Mouse (Mus musculus): ENCODE data around the gene Myo1b. TPM values are rescaled to one million over a fixed set of nuclear protein-coding genes. Genes with fewer than 3 reads are reported as not detected.
A peak's percentile ranks its signal among the peaks of the same experiment; 100 is the strongest.

Gene Myo1b
- total RNA-seq, 2 experiments from 2014 or later = 16.0 to 17.4 TPM

DNA sequence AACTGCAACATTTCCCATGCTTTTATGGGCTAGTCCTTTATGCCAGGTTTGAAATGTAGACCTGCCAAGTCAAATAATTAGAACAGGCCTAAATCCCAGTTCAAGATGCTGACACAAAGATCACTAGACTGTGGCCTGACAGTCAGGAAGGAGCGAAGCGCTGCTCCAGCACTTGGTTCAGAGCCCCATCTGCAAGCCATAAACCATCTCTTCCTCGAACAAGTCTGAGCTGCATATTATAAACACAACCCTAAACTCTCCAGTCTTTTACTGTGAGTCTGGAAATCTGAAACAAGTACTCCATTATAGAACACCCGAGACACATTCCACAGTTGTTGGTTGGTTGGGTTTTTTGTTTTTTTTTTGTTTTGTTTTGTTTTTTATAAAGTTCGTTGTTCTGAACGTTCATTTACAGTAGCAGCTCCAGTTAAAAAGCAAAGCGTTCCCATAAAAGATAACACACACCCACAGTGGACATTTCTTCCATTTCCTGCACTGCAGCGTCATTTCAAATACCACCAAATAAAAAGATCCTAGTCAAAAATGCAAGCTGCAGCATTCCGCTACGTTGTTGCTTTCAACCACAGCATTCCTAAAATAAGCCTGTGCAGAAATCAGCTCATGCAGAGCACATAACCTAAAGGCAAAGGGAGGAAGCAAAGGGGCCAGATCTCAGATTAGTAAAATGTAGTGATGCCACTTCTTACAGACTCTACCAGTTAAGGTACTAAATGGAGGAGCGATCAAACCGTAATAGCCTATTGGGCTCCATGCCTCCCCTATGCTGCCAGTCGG, 94.0 kb downstream of the Myo1b start:
- DNase-seq (ENCODE audit: low spot score in 2 of 2) = no peak
- no peak for TF ChIP-seq CTCF (conservative IDR thresholded peaks at IDR 0.05)
- Histone ChIP-seq H3K4me3 (no peak overlapping the region), H3K27ac (0 out of 2 replicates have a peak overlapping the region, but pooled peaks have one; percentile 0)

DNA sequence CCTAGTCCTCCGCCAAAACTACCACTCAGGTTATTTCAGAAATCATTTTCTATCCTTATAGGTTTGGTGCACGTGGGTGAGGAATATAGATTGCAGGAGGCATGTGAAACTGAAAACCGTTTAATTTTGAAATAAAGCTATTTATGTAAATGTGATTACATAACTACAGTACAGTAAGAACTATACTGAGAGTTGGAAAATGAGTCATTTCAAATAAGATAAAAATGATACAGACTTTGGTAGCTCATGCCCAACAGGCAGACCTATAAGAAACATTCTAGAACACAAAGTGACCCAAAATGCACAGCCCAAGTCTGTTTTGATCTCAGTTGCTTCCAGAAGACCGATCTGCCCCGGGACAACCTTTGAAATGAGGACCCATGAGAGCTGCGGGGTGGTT, 95.4 kb downstream of the Myo1b start:
- H3K27ac ChIP-seq = no peak overlapping the region; the same call in 1 of the 2 replicates
- no peak overlapping the region for H3K4me3 ChIP-seq
- TF ChIP-seq CTCF (conservative IDR thresholded peaks at IDR 0.05) = no peak
- no peak for DNase-seq (ENCODE audit: low spot score in 2 of 2)

GRCm38 (mm10) chr1:51820013-51820441, 95.8 kb downstream of the Myo1b start:
- DNase-seq (ENCODE audit: low spot score in 2 of 2) = no peak
- Histone ChIP-seq H3K27ac (no peak overlapping the region; the same call in 1 of the 2 replicates), H3K4me3 (no peak overlapping the region; the same call in 1 of the 2 replicates)
- no peak for TF ChIP-seq CTCF (conservative IDR thresholded peaks at IDR 0.05)

DNA sequence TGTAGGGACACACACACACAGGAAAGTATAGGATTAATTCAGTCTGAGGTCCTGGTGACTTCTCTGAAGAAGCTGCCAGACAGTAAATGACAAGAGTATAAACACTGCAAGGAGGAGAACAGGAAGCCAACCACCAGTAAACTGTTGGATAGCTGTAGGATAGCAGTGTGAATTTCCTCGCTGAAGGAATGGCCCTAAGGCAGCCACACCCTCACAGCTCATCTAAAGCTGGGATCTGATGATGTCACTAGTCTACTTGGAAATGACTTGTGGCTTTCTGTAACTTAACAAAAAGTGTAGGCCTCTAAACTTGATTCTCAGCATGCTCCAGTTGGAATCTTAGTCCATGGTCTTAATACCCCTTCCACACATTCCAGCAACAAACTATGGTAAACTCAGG, 100.2 kb downstream of the Myo1b start:
- Histone ChIP-seq H3K27ac (no peak overlapping the region), H3K4me3 (no peak overlapping the region)
- TF ChIP-seq CTCF (conservative IDR thresholded peaks at IDR 0.05) = no peak
- no peak for DNase-seq (ENCODE audit: low spot score in 2 of 2)

DNA sequence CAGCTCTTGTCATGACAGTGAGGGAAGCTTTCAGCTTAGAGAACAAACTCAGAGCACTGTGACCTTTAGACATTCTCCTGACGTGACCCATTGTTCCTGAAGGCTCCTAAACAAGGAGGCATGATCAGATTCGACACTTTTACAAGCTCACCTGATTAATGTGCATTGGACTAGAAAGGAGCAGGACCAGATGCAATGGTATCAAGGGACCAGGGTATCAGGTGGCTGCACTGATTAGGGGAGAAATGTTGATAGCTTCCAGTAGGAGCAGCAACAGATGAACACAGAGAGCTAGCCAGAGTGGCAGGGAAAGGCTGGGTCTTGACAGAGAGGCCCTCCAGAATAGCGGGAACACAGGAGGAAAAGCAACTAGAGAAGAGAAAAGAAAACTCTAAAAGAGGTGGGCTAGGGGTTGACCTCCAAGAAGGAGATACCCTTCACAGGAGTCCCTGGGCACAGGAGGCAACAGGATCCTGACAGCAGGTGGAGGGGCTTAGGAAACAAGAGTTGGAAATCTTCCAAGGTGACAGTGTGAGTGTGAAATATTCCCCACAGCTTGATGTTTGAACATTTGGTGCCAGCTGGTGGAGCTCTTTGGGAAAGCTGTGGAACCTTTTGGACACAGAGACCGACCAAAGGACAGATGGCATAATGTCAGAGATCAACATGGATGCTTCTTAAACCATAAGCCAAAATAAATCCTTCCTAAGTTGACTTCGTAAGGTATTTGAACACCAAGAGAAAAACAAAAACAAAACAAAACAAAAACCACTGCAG, 100.8 kb downstream of the Myo1b start:
- H3K27ac ChIP-seq = no peak overlapping the region
- H3K4me3 ChIP-seq = no peak overlapping the region
- DNase-seq (ENCODE audit: low spot score in 2 of 2) = no peak
- TF ChIP-seq CTCF (conservative IDR thresholded peaks at IDR 0.05) = no peak

GRCm38 (mm10) chr1:51808847-51809246, 107.0 kb downstream of the Myo1b start:
- TF ChIP-seq CTCF (conservative IDR thresholded peaks at IDR 0.05) = no peak
- no peak overlapping the region for H3K27ac ChIP-seq
- DNase-seq (ENCODE audit: low spot score in 2 of 2) = no peak
- no peak overlapping the region for H3K4me3 ChIP-seq

- no peak overlapping the region for H3K4me3 ChIP-seq
- H3K27ac ChIP-seq = no peak overlapping the region
- no peak for TF ChIP-seq CTCF (conservative IDR thresholded peaks at IDR 0.05)
- DNase-seq (ENCODE audit: low spot score in 2 of 2) = no peak
Observed at GRCm38 (mm10) chr1:51808228-51808627, 107.6 kb downstream of the Myo1b start.

DNA sequence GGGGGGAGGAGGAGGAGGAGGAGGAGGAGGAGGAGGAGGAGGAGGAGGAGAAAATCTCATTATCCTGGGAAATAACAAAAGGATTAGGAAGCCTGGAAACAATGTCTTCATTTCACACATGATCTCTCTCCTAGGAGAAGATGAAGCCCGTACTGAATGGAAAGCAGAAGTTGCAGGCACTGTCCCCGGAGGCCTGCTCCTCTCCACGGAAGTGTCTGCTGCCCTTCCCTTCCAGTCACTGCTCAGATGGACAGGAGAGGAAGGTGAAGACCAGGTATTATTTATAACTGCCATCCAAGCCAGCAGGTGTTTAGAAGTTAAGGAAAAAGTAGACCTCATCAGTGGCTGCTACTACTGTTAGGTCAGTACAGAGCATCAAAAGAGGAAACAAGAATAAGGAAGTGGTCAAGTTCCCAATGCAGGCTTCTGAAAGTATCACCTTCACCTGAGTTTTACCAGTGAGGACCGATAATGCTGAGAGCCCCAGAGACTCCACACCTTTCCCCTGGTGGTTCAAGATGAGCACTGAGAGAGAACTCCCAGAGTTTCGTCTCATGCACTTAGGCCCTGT, 110.7 kb downstream of the Myo1b start:
- no peak overlapping the region for H3K4me3 ChIP-seq
- no peak overlapping the region for H3K27ac ChIP-seq
- no peak for TF ChIP-seq CTCF (conservative IDR thresholded peaks at IDR 0.05)
- DNase-seq (ENCODE audit: low spot score in 2 of 2) = no peak

GRCm38 (mm10) chr1:51804296-51805039, 111.4 kb downstream of the Myo1b start:
- TF ChIP-seq CTCF (conservative IDR thresholded peaks at IDR 0.05) = no peak
- H3K4me3 ChIP-seq = no peak overlapping the region
- DNase-seq (ENCODE audit: low spot score in 2 of 2) = no peak
- no peak overlapping the region for H3K27ac ChIP-seq

GRCm38 (mm10) chr1:51798011-51798471, 117.8 kb downstream of the Myo1b start:
- TF ChIP-seq CTCF (conservative IDR thresholded peaks at IDR 0.05) = no peak
- Histone ChIP-seq H3K27ac (no peak overlapping the region), H3K4me3 (no peak overlapping the region)
- no peak for DNase-seq (ENCODE audit: low spot score in 2 of 2)

GRCm38 (mm10) chr1:51795586-51796309, 120.1 kb downstream of the Myo1b start:
- TF ChIP-seq CTCF (conservative IDR thresholded peaks at IDR 0.05) = no peak
- Histone ChIP-seq H3K4me3 (no peak overlapping the region), H3K27ac (peak overlapping the region; percentile 51; the same call in 1 of the 2 replicates)
- peak in 1 of 2 experiments; percentile 59 for DNase-seq (ENCODE audit: low spot score in 2 of 2)

GRCm38 (mm10) chr1:51789269-51789668, 126.6 kb downstream of the Myo1b start:
- DNase-seq (ENCODE audit: low spot score in 2 of 2) = no peak
- H3K27ac ChIP-seq = no peak overlapping the region
- no peak for TF ChIP-seq CTCF (conservative IDR thresholded peaks at IDR 0.05)
- no peak overlapping the region for H3K4me3 ChIP-seq

Data from layer of hippocampus, adult 2 months (tissue).